Mouse (Mus musculus) MEL (cell line): ENCODE results near the gene Padi4. TPM values are rescaled to one million over a fixed set of nuclear protein-coding genes. Genes with fewer than 3 reads are reported as not detected.

Experiments used
- DNase-seq: peaks from one replicate; pipeline ENCODE4 v3.0.0; 2011; ENCODE audit warnings: low read depth, low spot score
- H3K27ac ChIP-seq: 2 replicates; pipeline ENCODE4 v1.5.1; 2012; ENCODE audit warnings: low read depth, mild to moderate bottlenecking, control low read depth, low read length, moderate library complexity; ENCODE audit not compliant: control insufficient read depth
- H3K27me3 ChIP-seq, 2 experiments: fragments of 150-350 bp in 1 of 2; sonication (generic) in 1 of 2; 2 replicates each; pipeline ENCODE4 v1.6.1; 2012; ENCODE audit warnings: low read length in 2 of 2, mild to moderate bottlenecking in 2 of 2, improper control_type of control experiment in 1 of 2, moderate library complexity in 1 of 2; ENCODE audit not compliant: insufficient read depth in 2 of 2, control insufficient read depth in 1 of 2
- H3K36me3 ChIP-seq, 2 experiments: 2 replicates each; pipeline ENCODE4 v1.6.1; 2012 to 2014; ENCODE audit warnings: low read length in 2 of 2, improper control_type of control experiment in 1 of 2, inconsistent platforms in 1 of 2, mild to moderate bottlenecking in 1 of 2; ENCODE audit not compliant: insufficient read depth in 2 of 2, control insufficient read depth in 1 of 2
- H3K4me1 ChIP-seq, 2 experiments: fragments of 150-350 bp in 1 of 2; sonication (generic) in 1 of 2; 2 replicates each; pipeline ENCODE4 v1.6.1; 2012; ENCODE audit warnings: low read length in 2 of 2, improper control_type of control experiment in 1 of 2, mild to moderate bottlenecking in 1 of 2; ENCODE audit not compliant: insufficient read depth in 2 of 2, control insufficient read depth in 1 of 2
- H3K4me3 ChIP-seq, 2 experiments: fragments of 150-350 bp in 1 of 2; sonication (generic) in 1 of 2; 2 replicates each; pipeline ENCODE4 v1.5.1; 2012; ENCODE audit warnings: low read depth in 2 of 2, low read length in 2 of 2, mild to moderate bottlenecking in 2 of 2, moderate library complexity in 2 of 2, control low read depth in 1 of 2, improper control_type of control experiment in 1 of 2; ENCODE audit not compliant: control insufficient read depth in 1 of 2, insufficient read depth in 1 of 2
- H3K79me2 ChIP-seq: 2 replicates; pipeline ENCODE4 v1.6.1; 2012; ENCODE audit warnings: mild to moderate bottlenecking, low read length, moderate library complexity; ENCODE audit not compliant: control insufficient read depth, poor library complexity, insufficient read depth
- H3K9ac ChIP-seq: 2 replicates; pipeline ENCODE4 v1.6.1; 2012; ENCODE audit warnings: low read depth, mild to moderate bottlenecking, control low read depth, low read length, moderate library complexity; ENCODE audit not compliant: control insufficient read depth, poor library complexity, severe bottlenecking
- H3K9me3 ChIP-seq: fragments of 150-350 bp; sonication (generic); replicated peaks from 2 replicates; pipeline ENCODE4 v1.6.1; 2012; ENCODE audit warnings: mild to moderate bottlenecking, low read length, improper control_type of control experiment, moderate library complexity; ENCODE audit not compliant: insufficient read depth
- BHLHE40 ChIP-seq: IDR thresholded peaks from 2 replicates; pipeline ENCODE4 v1.6.1; 2012; ENCODE audit warnings: low read depth, mild to moderate bottlenecking, inconsistent platforms, low read length, improper control_type of control experiment, borderline replicate concordance
- CHD1 ChIP-seq: IDR thresholded peaks from 2 replicates; pipeline ENCODE4 v1.6.1; 2012; ENCODE audit warnings: low read depth, mild to moderate bottlenecking, inconsistent platforms, low read length, improper control_type of control experiment
- CHD2 ChIP-seq: IDR thresholded peaks from 2 replicates; pipeline ENCODE4 v1.6.1; 2011; ENCODE audit warnings: low read length, improper control_type of control experiment
- CTCF ChIP-seq, 3 experiments: IDR thresholded peaks in 2 of 3; conservative IDR thresholded peaks in 1 of 3; 2 replicates each; pipeline ENCODE4 v1.5.1; 2011 to 2012; ENCODE audit warnings: low read length in 3 of 3, low read depth in 2 of 3, mild to moderate bottlenecking in 2 of 3, improper control_type of control experiment in 1 of 3, inconsistent platforms in 1 of 3, mixed read lengths in 1 of 3, moderate library complexity in 1 of 3; ENCODE audit not compliant: control insufficient read depth in 1 of 3, insufficient read depth in 1 of 3, poor library complexity in 1 of 3, severe bottlenecking in 1 of 3
- ELF1 ChIP-seq: IDR thresholded peaks from 2 replicates; pipeline ENCODE4 v1.6.1; 2014; ENCODE audit warnings: low read depth, mild to moderate bottlenecking, inconsistent platforms, low read length, improper control_type of control experiment, moderate library complexity
- ETS1 ChIP-seq: IDR thresholded peaks from 2 replicates; pipeline ENCODE4 v1.6.1; 2012; ENCODE audit warnings: low read depth, mild to moderate bottlenecking, inconsistent platforms, low read length, improper control_type of control experiment, moderate library complexity
- GATA1 ChIP-seq: IDR thresholded peaks from 2 replicates; pipeline ENCODE4 v1.6.1; 2011; ENCODE audit warnings: low read depth, low read length, improper control_type of control experiment
- JUND ChIP-seq: IDR thresholded peaks from 2 replicates; pipeline ENCODE4 v1.6.1; 2011; ENCODE audit warnings: low read depth, mild to moderate bottlenecking, improper control_type of control experiment, low read length
- KAT2A ChIP-seq: conservative IDR thresholded peaks from 2 replicates; pipeline ENCODE4 v1.6.1; 2012; ENCODE audit warnings: low read depth, low read length, improper control_type of control experiment, inconsistent platforms
- MAFK ChIP-seq: IDR thresholded peaks from 2 replicates; pipeline ENCODE4 v1.6.1; 2011; ENCODE audit warnings: low read depth, mild to moderate bottlenecking, low read length, improper control_type of control experiment, borderline replicate concordance
- MAZ ChIP-seq: IDR thresholded peaks from 2 replicates; pipeline ENCODE4 v1.6.1; 2012; ENCODE audit warnings: low read depth, mild to moderate bottlenecking, inconsistent platforms, low read length, improper control_type of control experiment
- MEF2A ChIP-seq: IDR thresholded peaks from 2 replicates; pipeline ENCODE4 v1.6.1; 2014; ENCODE audit warnings: low read depth, mild to moderate bottlenecking, inconsistent platforms, low read length, improper control_type of control experiment; ENCODE audit not compliant: poor library complexity, insufficient replicate concordance, severe bottlenecking; ENCODE audit errors: extremely low read depth
- MXI1 ChIP-seq: IDR thresholded peaks from 2 replicates; pipeline ENCODE4 v1.6.1; 2011; ENCODE audit warnings: mild to moderate bottlenecking, low read depth, low read length, improper control_type of control experiment
- MYB ChIP-seq: IDR thresholded peaks from 2 replicates; pipeline ENCODE4 v1.6.1; 2011; ENCODE audit warnings: mild to moderate bottlenecking, low read depth, low read length, improper control_type of control experiment
- POLR2AphosphoS2 ChIP-seq: IDR thresholded peaks from 2 replicates; pipeline ENCODE4 v1.6.1; 2011; ENCODE audit warnings: low read length, improper control_type of control experiment
- POLR2AphosphoS5 ChIP-seq: IDR thresholded peaks from 2 replicates; pipeline ENCODE4 v1.6.1; 2012; ENCODE audit warnings: low read depth, borderline replicate concordance, mild to moderate bottlenecking, inconsistent platforms, low read length, moderate library complexity, mixed read lengths
- RAD21 ChIP-seq: IDR thresholded peaks from 2 replicates; pipeline ENCODE4 v1.6.1; 2011; ENCODE audit warnings: mild to moderate bottlenecking, low read depth, low read length, improper control_type of control experiment
- SIN3A ChIP-seq: IDR thresholded peaks from 2 replicates; pipeline ENCODE4 v1.6.1; 2012; ENCODE audit warnings: low read length, improper control_type of control experiment, inconsistent platforms
- SMC3 ChIP-seq: IDR thresholded peaks from 2 replicates; pipeline ENCODE4 v1.6.1; 2011; ENCODE audit warnings: low read depth, low read length, improper control_type of control experiment
- TAL1 ChIP-seq: IDR thresholded peaks from 2 replicates; pipeline ENCODE4 v1.6.1; 2012; ENCODE audit warnings: mild to moderate bottlenecking, inconsistent platforms, low read length, moderate library complexity, mixed read lengths
- TCF12 ChIP-seq: IDR thresholded peaks from 2 replicates; pipeline ENCODE4 v1.6.1; 2014; ENCODE audit warnings: low read depth, mild to moderate bottlenecking, inconsistent platforms, low read length, improper control_type of control experiment, moderate library complexity
- USF1 ChIP-seq: IDR thresholded peaks from 2 replicates; pipeline ENCODE4 v1.6.1; 2014; ENCODE audit warnings: low read depth, mild to moderate bottlenecking, inconsistent platforms, low read length, improper control_type of control experiment, moderate library complexity
- ZC3H11A ChIP-seq: IDR thresholded peaks from 2 replicates; pipeline ENCODE4 v1.6.1; 2012; ENCODE audit warnings: low read depth, mild to moderate bottlenecking, inconsistent platforms, low read length, improper control_type of control experiment
- ZMIZ1 ChIP-seq: IDR thresholded peaks from 2 replicates; pipeline ENCODE4 v1.6.1; 2012; ENCODE audit warnings: low read depth, mild to moderate bottlenecking, inconsistent platforms, low read length, improper control_type of control experiment, moderate library complexity
- polyA plus RNA-seq, 2 experiments: library from polyadenylated mRNA; stranded (reverse) in 1 of 2; unstranded in 1 of 2; fragments of >175 nt in 1 of 2; fragments of >200 nt in 1 of 2; gene quantifications; 2 replicates each; pipeline versions ENCODE4 v1.2.1 to v1.2.4; 2012; ENCODE audit warnings: low replicate concordance in 2 of 2, low read depth in 1 of 2; ENCODE audit not compliant: insufficient read length in 2 of 2, insufficient read depth in 1 of 2, missing spikeins in 1 of 2
- total RNA-seq: library from RNA; depleted of rRNA; stranded (reverse); fragments of 300-350 nt; gene quantifications from 2 replicates; pipeline ENCODE4 v1.2.3, GENCODE M21; 2012

Padi4 gene
- total and polyA plus RNA-seq, 3 experiments, result not detected

- TF ChIP-seq POLR2AphosphoS2 (0 out of 2 replicates have a peak, but pooled peaks have one; percentile 29), ZC3H11A (no peak), TCF12 (peak; percentile 81), SMC3 (no peak)
Measured at GRCm38 (mm10) chr4:140815996-140816917, 42.2 kb upstream of the Padi4 start (continued).

GRCm38 (mm10) chr4:140815496-140815895, 41.5 kb upstream of the Padi4 start:
- Histone ChIP-seq H3K27me3 (no peaks in the 10 kb centered on the region), H3K27ac (peak overlapping the region; percentile 77)
- peak; percentile 63 for DNase-seq

GRCm38 (mm10) chr4:140814241-140815225, 40.5 kb upstream of the Padi4 start:
- Histone ChIP-seq H3K36me3 (peaks cover 0 to 9% of the 10 kb centered on the region in 2 experiments; a peak in 2 of 4 replicates), H3K79me2 (peaks cover 7% of the 10 kb centered on the region), H3K4me3 (peak overlapping the region; percentile 67 to 85), H3K4me1 (peaks cover 0 to 41% of the 10 kb centered on the region in 2 experiments; a peak in 3 of 4 replicates), H3K27me3 (no peaks in the 10 kb centered on the region), H3K9ac (peak overlapping the region; percentile 73), H3K9me3 (no peaks in the 10 kb centered on the region), H3K27ac (peak overlapping the region; percentile 77)
- DNase-seq, result peak; percentile 77
- peak; percentile 29; the same call in 1 of the 2 replicates for TF ChIP-seq ZMIZ1
- peak; percentile 28; the same call in 1 of the 2 replicates for TF ChIP-seq POLR2AphosphoS2
- TF ChIP-seq MAZ, result peak; percentile 2; the same call in 1 of the 2 replicates
- TF ChIP-seq TAL1, result no peak
- TF ChIP-seq SIN3A, result peak; percentile 32; the same call in 1 of the 2 replicates
- no peak for TF ChIP-seq JUND
- no peak for TF ChIP-seq ZC3H11A
- TF ChIP-seq RAD21, result 0 out of 2 replicates have a peak, but pooled peaks have one; percentile 0
- peak; percentile 40 to 59 (median 52) for TF ChIP-seq CTCF (IDR thresholded peaks at IDR 0.05 in 2 of 3, conservative IDR thresholded peaks at IDR 0.05 in 1 of 3; ENCODE audit: control insufficient read depth in 1 of 3, insufficient read depth in 1 of 3, low read depth in 2 of 3, low read length in 3 of 3, poor library complexity in 1 of 3, severe bottlenecking in 1 of 3)
- no peak for TF ChIP-seq GATA1
- TF ChIP-seq ELF1, result peak; percentile 61; the same call in 1 of the 2 replicates
- no peak for TF ChIP-seq CHD1
- no peak for TF ChIP-seq MEF2A
- no peak for TF ChIP-seq CHD2
- TF ChIP-seq SMC3, result peak; percentile 32
- TF ChIP-seq MAFK, result no peak
- no peak for TF ChIP-seq MYB
- TF ChIP-seq KAT2A, result no peak
- no peak for TF ChIP-seq MXI1
- TF ChIP-seq POLR2AphosphoS5, result no peak

More at GRCm38 (mm10) chr4:140815496-140815895, 41.5 kb upstream of the Padi4 start:
- H3K79me2 ChIP-seq, result no peaks in the 10 kb centered on the region
- peaks cover 0 to 41% of the 10 kb centered on the region in 2 experiments; a peak in 3 of 4 replicates for H3K4me1 ChIP-seq
- H3K36me3 ChIP-seq, result peaks cover 0 to 9% of the 10 kb centered on the region in 2 experiments; a peak in 2 of 4 replicates
- H3K9me3 ChIP-seq, result no peaks in the 10 kb centered on the region
- peak; percentile 9; the same call in 1 of the 2 replicates for TF ChIP-seq GATA1
- TF ChIP-seq TCF12, result peak; percentile 28; the same call in 1 of the 2 replicates
- TF ChIP-seq BHLHE40, result peak; percentile 47; the same call in 1 of the 2 replicates
- peak; percentile 18; the same call in 1 of the 2 replicates for TF ChIP-seq SIN3A
- no peak for TF ChIP-seq USF1
- TF ChIP-seq ETS1, result peak; percentile 48; the same call in 1 of the 2 replicates
- TF ChIP-seq CHD2, result no peak
- TF ChIP-seq, all 39 proteins: peak for 5
- Histone ChIP-seq H3K9ac (peak overlapping the region; percentile 73), H3K4me3 (peak overlapping the region; percentile 67 to 85)
